Mouse (Mus musculus) heart, postnatal 0 days (tissue): ENCODE measurements around the gene 2610001J05Rik. TPM values are rescaled to one million over a fixed set of nuclear protein-coding genes. Genes with fewer than 3 reads are reported as not detected.

Source experiments
- ATAC-seq: fragments of 200-750 bp; cut with Nextera tagmentation; 2 replicates; pipeline ENCODE4 v1.8.0; 2017; ENCODE audit warnings: low read depth, moderate number of reproducible peaks, moderate library complexity; ENCODE audit not compliant: insufficient read depth
- DNase-seq: peaks from one replicate; pipeline ENCODE4 v3.0.0-alpha.2; 2016; ENCODE audit warnings: low spot score
- H3K27ac ChIP-seq: fragments of 300-500 bp; sonication (generic); 2 replicates; pipeline ENCODE4 v1.5.1; 2014; ENCODE audit warnings: low read depth, mild to moderate bottlenecking
- H3K27me3 ChIP-seq: fragments of 300-500 bp; sonication (generic); 2 replicates; pipeline ENCODE4 v1.6.1; 2014; ENCODE audit warnings: low read length, mixed read lengths; ENCODE audit not compliant: control insufficient read depth, insufficient read depth
- H3K36me3 ChIP-seq: fragments of 300-500 bp; sonication (generic); replicated peaks from 2 replicates; pipeline ENCODE4 v1.6.1; 2014; ENCODE audit warnings: low read length, mixed read lengths; ENCODE audit not compliant: control insufficient read depth, insufficient read depth
- H3K4me1 ChIP-seq: fragments of 300-500 bp; sonication (generic); 2 replicates; pipeline ENCODE4 v1.6.1; 2014; ENCODE audit warnings: antibody characterized with exemption; ENCODE audit not compliant: control insufficient read depth, insufficient read depth
- H3K4me2 ChIP-seq: fragments of 300-500 bp; sonication (generic); 2 replicates; pipeline ENCODE4 v1.6.1; 2014; ENCODE audit warnings: low read depth, mild to moderate bottlenecking, low read length, moderate library complexity
- H3K4me3 ChIP-seq: fragments of 300-500 bp; sonication (generic); 2 replicates; pipeline ENCODE4 v1.5.1; 2014; ENCODE audit warnings: low read depth, low read length
- H3K9ac ChIP-seq: fragments of 300-500 bp; sonication (generic); replicated peaks from 2 replicates; pipeline ENCODE4 v1.6.1; 2014; ENCODE audit warnings: low read depth, low read length, mixed read lengths
- H3K9me3 ChIP-seq: fragments of 300-500 bp; sonication (generic); replicated peaks from 2 replicates; pipeline ENCODE4 v1.6.1; 2016; ENCODE audit warnings: low read length; ENCODE audit not compliant: control insufficient read depth
- CTCF ChIP-seq: IDR thresholded peaks from 2 replicates; pipeline ENCODE4 v1.5.1; 2016; ENCODE audit warnings: antibody characterized with exemption, control low read depth, low read depth
- EP300 ChIP-seq: IDR thresholded peaks from 2 replicates; pipeline ENCODE4 v1.6.1; 2016; ENCODE audit warnings: antibody characterized with exemption, low read depth
- WGBS: fragments of 180-500 bp; shearing (Covaris S2); extraction: QIAGEN DNeasy Blood & Tissue Kit; methylation state at CpG from one replicate; pipeline ENCODE4 v1.1.7; 2014; 5-methylcytosine and 5-hydroxymethylcytosine counted together
- polyA plus RNA-seq: library from polyadenylated mRNA; unstranded; fragments of >200 nt; fragmentation: Nextera tagmentation; extraction: Ambion mirVana; gene quantifications from 2 replicates; pipeline ENCODE4 v1.2.1, GENCODE M21; 2015
- total RNA-seq: library from RNA; depleted of rRNA; stranded (reverse); fragments of >200 nt; gene quantifications from 2 replicates; pipeline ENCODE4 v1.2.3, GENCODE M21; 2014; ENCODE audit warnings: low replicate concordance; rRNA removed

Gene 2610001J05Rik
- total RNA-seq = 5.6 and 24.4 TPM in 2 replicates
- 119 and 129 TPM in 2 replicates for polyA plus RNA-seq

DNA sequence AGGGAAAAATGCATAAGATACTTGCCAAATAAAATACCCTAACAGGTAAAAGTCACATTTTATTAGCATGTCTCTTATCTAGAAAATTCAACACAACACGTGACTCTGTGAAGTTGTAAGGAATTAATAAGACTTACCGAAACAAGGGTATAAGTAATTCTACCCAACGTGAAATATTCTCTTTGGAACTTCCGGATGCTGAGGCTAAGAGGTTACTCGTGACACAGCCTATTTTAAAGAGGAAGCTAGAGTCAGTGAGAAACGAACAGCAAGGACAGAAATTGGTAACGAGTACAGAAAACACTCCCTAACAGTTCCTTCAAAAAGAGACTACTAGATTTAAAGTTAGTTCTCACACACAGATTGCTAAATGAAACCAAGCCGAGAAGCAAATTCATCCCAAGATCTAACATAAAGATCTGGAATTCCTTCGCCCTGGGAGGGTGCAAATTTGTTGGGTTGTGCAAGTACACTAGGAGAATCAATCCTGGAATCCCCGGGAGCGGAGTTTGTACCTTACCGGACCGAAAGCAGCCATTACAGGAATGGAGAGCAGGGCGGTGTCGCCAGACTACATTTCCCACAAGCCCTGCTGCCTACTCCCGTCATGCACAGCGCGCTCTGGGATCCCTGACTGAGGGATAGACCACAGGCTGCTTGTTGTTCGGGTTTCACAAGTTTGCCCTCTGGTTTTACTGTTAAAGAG is at the start of gene 2610001J05Rik:
TSS of gene 2610001J05Rik (minus strand) at position 600 of the 706 bp plus-strand sequence.
- peak within 1 kb of the TSS; percentile 93 for H3K27ac ChIP-seq
- H3K4me3 ChIP-seq = peak within 1 kb of the TSS; percentile 87
- H3K27me3 ChIP-seq = no peaks in the 10 kb centered on the region
- H3K9me3 ChIP-seq = no peaks in the 10 kb centered on the region
- DNase-seq = peak; percentile 96
- 1% methylated on average over 19 of the region's 19 CpGs for WGBS
- peaks cover 13% of the 10 kb centered on the region; the same call in 1 of the 2 replicates for H3K4me1 ChIP-seq
- ATAC-seq = peak; percentile 100
- H3K36me3 ChIP-seq = peaks cover 5% of the 10 kb centered on the region; the same call in 1 of the 2 replicates
- no peak for TF ChIP-seq CTCF
- no peak for TF ChIP-seq EP300
- H3K9ac ChIP-seq = peak within 1 kb of the TSS; percentile 85
- peak within 1 kb of the TSS; percentile 68 for H3K4me2 ChIP-seq

DNA sequence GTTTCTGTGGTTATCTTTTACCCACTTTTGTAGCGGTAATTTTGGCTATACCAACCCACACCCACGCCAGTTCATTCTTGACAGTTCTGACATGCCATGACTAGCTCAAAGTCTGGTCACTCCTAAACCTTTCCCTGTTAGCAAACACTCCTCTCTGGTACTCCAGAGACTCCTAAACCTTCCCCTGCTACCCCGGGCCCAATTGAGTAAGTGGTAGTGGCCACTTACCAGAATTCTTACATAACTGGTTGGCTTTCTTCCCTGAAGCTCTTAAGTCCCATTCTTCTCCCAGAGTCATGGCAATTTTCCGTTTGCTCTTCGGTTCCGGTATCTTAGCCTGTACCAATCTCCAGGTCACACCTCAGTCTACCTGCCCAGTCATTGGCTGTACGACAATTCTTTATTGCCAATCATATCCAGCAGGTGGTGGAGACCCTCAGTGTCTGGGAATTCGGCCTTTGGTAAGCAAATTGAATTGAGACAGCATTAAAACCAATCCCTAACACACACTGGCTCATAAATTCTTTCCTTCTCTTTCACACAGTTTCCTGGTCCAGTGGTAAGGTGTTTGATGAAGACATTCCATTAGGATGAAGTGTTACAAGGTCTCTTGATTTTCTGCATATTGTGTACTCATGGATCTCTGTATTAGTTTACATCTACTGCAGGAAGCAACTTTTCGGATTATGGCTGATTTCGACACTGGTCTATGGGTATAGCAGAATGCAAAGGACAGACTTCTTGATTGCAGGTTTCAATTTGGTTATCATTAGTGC is 38.6 kb upstream of the 2610001J05Rik start:
- Histone ChIP-seq H3K4me1 (no peaks in the 10 kb centered on the region), H3K27me3 (no peaks in the 10 kb centered on the region), H3K4me2 (no peak overlapping the region), H3K9ac (no peak overlapping the region), H3K4me3 (no peak overlapping the region), H3K9me3 (no peaks in the 10 kb centered on the region), H3K27ac (no peak overlapping the region), H3K36me3 (no peaks in the 10 kb centered on the region)
- no peak for TF ChIP-seq EP300
- TF ChIP-seq CTCF = no peak
- ATAC-seq (no peak), DNase-seq (no peak)
- WGBS = 78% methylated on average over 10 of the region's 10 CpGs

DNA sequence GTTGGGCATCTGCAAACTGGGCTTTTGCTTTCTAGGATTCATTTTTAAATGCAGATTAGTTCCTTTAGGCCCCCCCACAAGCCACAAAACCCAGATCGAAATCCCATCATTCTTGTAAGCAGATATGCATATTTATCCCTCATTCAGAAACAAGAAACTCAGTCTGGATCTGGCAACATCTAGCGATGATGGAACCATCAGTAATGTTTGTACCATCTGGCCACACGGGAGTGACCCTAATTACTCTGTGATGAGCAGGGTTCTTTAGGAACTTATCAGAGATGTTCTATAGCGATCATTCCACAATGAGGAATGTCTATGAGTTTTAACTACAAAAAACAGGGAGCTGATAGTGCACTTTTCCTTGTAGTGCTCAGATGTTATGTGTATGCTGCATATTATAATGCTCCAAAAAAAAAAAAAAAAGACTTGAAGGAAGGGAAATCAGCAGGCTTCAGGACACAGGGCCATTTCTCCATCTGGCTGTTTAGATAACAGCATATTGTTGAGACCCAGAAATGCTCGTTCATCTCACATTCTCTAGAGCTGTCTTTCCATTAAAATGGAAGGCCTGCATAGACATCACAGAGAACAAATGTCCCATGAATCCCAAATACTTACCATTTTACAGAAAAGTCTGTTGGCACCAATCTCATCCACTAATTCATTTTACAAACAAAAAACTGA is 31.8 kb upstream of the 2610001J05Rik start:
- no peak overlapping the region for H3K27ac ChIP-seq
- TF ChIP-seq EP300 = no peak
- no peak for TF ChIP-seq CTCF
- DNase-seq (no peak), ATAC-seq (no peak)
- no peaks in the 10 kb centered on the region for H3K27me3 ChIP-seq
- H3K4me3 ChIP-seq = no peak overlapping the region
- H3K9ac ChIP-seq = no peak overlapping the region
- H3K36me3 ChIP-seq = no peaks in the 10 kb centered on the region
- no peak overlapping the region for H3K4me2 ChIP-seq
- WGBS = 75% methylated on average over 5 of the region's 5 CpGs
- H3K9me3 ChIP-seq = no peaks in the 10 kb centered on the region
- H3K4me1 ChIP-seq = no peaks in the 10 kb centered on the region

DNA sequence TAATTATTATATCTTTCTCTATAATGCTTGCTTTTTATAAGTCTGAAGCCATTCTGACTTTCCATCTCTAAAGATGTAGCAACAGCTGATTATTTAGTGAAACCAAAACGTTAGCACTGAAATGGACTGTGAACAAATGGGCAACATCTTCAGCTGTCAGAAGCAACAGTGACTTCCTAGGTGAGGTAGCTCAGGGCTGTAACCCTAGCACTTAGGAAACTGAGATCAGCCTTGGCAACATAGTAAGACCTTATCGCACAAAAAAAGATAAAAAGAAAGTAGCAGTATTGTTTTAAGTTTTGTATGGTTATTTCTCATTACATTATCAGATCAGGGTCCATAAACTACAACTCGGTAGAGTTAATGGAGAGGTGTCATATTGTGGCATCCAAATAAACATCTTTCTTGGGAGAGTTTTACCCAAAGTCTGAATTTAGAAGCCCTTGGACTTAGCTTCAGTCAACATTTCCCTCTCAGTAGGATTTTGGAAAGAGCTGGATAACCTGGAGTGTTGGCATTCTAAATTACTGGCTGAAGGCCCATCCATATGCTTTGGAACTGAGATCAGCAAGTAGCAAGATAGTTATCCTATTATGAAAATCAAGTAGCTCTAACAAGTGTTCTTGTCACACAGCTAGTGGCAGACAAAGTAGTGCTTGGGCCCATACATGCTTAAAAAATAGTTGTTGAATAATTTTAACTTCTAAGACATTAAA is 13.7 kb upstream of the 2610001J05Rik start:
- DNase-seq = no peak
- no peak for ATAC-seq
- Histone ChIP-seq H3K9me3 (no peaks in the 10 kb centered on the region), H3K36me3 (no peaks in the 10 kb centered on the region), H3K4me3 (no peak overlapping the region), H3K9ac (no peak overlapping the region), H3K27me3 (no peaks in the 10 kb centered on the region), H3K4me2 (no peak overlapping the region), H3K4me1 (no peaks in the 10 kb centered on the region), H3K27ac (no peak overlapping the region)
- TF ChIP-seq CTCF (no peak), EP300 (no peak)
- 70% methylated on average over 3 of the region's 3 CpGs for WGBS

DNA sequence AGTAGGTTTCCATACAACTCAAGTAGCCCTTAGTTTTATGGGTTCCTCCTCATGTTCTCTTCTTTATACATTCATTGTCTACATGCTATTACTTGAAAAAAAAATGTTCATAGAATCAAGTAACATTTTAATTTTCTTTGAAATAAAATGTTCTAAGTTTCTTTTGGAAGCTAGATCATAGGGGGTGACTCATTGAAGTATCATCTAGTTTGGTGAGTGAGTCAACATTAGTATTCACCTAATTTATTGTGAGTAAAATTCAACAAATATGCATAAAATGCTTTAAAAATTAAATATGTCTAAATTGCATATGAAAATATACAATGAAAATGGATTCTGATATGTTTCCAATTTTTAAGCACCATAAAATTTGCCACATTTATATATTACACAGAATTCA is 11.6 kb upstream of the 2610001J05Rik start:
- no peak overlapping the region for H3K4me2 ChIP-seq
- no peaks in the 10 kb centered on the region for H3K27me3 ChIP-seq
- H3K4me1 ChIP-seq = no peaks in the 10 kb centered on the region
- no peak overlapping the region for H3K9ac ChIP-seq
- no peak for DNase-seq
- TF ChIP-seq CTCF (no peak), EP300 (no peak)
- H3K36me3 ChIP-seq = no peaks in the 10 kb centered on the region
- H3K9me3 ChIP-seq = no peaks in the 10 kb centered on the region
- no peak overlapping the region for H3K27ac ChIP-seq
- ATAC-seq = no peak
- no peak overlapping the region for H3K4me3 ChIP-seq
